Mouse (Mus musculus): ENCODE data around the gene Kirrel3. TPM values are rescaled to one million over a fixed set of nuclear protein-coding genes. Genes with fewer than 3 reads are reported as not detected.

Gene Kirrel3
- polyA plus RNA-seq, 1 experiment from 2014 or later: 1.8 TPM

DNA sequence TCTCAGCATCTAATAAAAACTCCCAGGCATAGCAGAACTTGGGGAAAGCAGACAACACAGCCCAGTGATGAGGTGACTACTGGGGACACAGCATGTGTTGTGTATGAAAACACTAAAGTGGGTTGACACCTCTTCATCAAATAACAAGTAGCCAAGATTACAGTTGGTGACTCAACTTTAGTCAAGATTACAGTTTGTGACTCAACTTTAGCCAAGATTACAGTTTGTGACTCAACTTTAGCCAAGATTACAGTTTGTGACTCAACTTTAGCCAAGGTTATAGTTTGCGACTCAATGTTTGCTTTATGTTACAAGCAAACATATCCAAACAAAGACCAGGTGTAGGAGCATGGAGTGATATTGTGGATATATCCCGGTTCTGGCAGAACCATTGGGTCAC, 7.2 kb upstream of the Kirrel3 start:
- 62% methylated on average over 2 of the region's 2 CpGs for WGBS
- no peak for ATAC-seq (ENCODE audit: borderline replicate concordance, extremely low read depth, low FRiP score, low TSS enrichment)
- no peaks in the 10 kb centered on the region for H3K4me1 ChIP-seq
- peaks cover 3% of the 10 kb centered on the region; the same call in 1 of the 2 replicates for H3K27me3 ChIP-seq
- H3K27ac ChIP-seq: no peak overlapping the region
- no peak overlapping the region for H3K4me3 ChIP-seq
- no peak overlapping the region for H3K4me2 ChIP-seq
- H3K9ac ChIP-seq: no peak overlapping the region
- no peaks in the 10 kb centered on the region for H3K9me3 ChIP-seq
- no peaks in the 10 kb centered on the region for H3K36me3 ChIP-seq

DNA sequence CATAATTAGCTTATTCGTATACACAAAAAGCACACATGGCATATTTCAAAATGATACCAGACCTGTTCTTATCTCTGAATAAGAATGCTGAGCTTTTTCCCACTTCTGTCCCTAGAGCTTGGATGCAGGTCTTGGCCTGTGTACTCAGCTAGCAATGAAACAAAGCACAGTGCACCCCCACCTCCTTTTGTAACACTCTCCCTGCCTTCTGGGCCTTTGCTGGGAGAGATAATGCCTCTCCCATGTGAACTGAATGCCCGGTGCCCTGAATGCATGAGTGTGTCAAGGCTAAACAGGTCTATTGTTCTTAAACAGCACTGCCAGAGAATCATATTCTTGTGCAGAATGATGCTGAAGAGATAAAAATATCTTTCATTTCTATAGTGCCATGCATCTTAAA, 2.5 kb upstream of the Kirrel3 start:
- Histone ChIP-seq H3K27me3 (peaks cover 50% of the 10 kb centered on the region), H3K9me3 (no peaks in the 10 kb centered on the region), H3K9ac (no peak overlapping the region), H3K4me3 (no peak overlapping the region), H3K27ac (no peak overlapping the region), H3K36me3 (no peaks in the 10 kb centered on the region), H3K4me1 (peaks cover 11% of the 10 kb centered on the region; the same call in 1 of the 2 replicates), H3K4me2 (no peak overlapping the region)
- 69% methylated on average over 2 of the region's 2 CpGs for WGBS
- ATAC-seq (ENCODE audit: borderline replicate concordance, extremely low read depth, low FRiP score, low TSS enrichment): no peak

DNA sequence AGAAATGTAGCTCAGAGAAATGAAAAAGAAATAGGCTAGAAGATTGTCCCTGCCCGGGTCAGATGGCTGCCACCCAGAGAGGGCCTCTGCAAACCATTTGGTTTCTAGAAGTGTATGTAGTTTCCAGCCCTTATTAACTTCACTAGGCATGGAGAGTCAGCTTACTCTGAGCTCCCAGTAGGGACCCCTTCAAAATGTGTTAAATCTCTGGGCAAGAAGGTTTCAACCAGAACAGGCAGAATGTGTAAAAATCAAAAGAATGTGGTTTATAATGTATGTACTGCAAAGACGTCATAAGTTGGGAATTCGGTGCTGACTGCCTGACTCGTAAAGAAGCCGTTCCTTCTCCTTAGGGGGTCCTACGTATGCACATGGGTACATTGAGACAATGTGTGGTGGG, 1.0 kb upstream of the Kirrel3 start:
- Histone ChIP-seq H3K36me3 (no peaks in the 10 kb centered on the region), H3K9me3 (no peaks in the 10 kb centered on the region), H3K9ac (no peak overlapping the region), H3K4me2 (no peak overlapping the region), H3K4me1 (peaks cover 16% of the 10 kb centered on the region; the same call in 1 of the 2 replicates), H3K27me3 (peaks cover 64% of the 10 kb centered on the region), H3K27ac (no peak overlapping the region), H3K4me3 (no peak overlapping the region)
- 47% methylated on average over 6 of the region's 6 CpGs for WGBS
- no peak for ATAC-seq (ENCODE audit: borderline replicate concordance, extremely low read depth, low FRiP score, low TSS enrichment)

- H3K9ac ChIP-seq: no peak overlapping the region
- H3K27me3 ChIP-seq: peaks cover 97% of the 10 kb centered on the region
- 1% methylated on average over 9 of the region's 9 CpGs for WGBS
- H3K9me3 ChIP-seq: no peaks in the 10 kb centered on the region
- no peak overlapping the region for H3K27ac ChIP-seq
- H3K4me2 ChIP-seq: peak overlapping the region; percentile 95
- peak overlapping the region; percentile 63 for H3K4me3 ChIP-seq
- ATAC-seq (ENCODE audit: borderline replicate concordance, extremely low read depth, low FRiP score, low TSS enrichment): peak; percentile 17; the same call in 1 of the 2 replicates
- H3K36me3 ChIP-seq: no peaks in the 10 kb centered on the region
- H3K4me1 ChIP-seq: peaks cover 17% of the 10 kb centered on the region; the same call in 1 of the 2 replicates
Observed at GRCm38 (mm10) chr9:34488267-34488666, 2.6 kb downstream of the Kirrel3 start.

GRCm38 (mm10) chr9:34488700-34489315, 3.1 kb downstream of the Kirrel3 start:
- no peaks in the 10 kb centered on the region for H3K36me3 ChIP-seq
- H3K27ac ChIP-seq: no peak overlapping the region
- peak; percentile 40; the same call in 1 of the 2 replicates for ATAC-seq (ENCODE audit: borderline replicate concordance, extremely low read depth, low FRiP score, low TSS enrichment)
- H3K4me2 ChIP-seq: peak overlapping the region; percentile 95
- H3K4me3 ChIP-seq: peak overlapping the region; percentile 63
- peaks cover 17% of the 10 kb centered on the region; the same call in 1 of the 2 replicates for H3K4me1 ChIP-seq
- peaks cover 92% of the 10 kb centered on the region for H3K27me3 ChIP-seq
- no peaks in the 10 kb centered on the region for H3K9me3 ChIP-seq
- under 1% methylated on average over 49 of the region's 53 CpGs for WGBS
- H3K9ac ChIP-seq: peak overlapping the region; percentile 39

DNA sequence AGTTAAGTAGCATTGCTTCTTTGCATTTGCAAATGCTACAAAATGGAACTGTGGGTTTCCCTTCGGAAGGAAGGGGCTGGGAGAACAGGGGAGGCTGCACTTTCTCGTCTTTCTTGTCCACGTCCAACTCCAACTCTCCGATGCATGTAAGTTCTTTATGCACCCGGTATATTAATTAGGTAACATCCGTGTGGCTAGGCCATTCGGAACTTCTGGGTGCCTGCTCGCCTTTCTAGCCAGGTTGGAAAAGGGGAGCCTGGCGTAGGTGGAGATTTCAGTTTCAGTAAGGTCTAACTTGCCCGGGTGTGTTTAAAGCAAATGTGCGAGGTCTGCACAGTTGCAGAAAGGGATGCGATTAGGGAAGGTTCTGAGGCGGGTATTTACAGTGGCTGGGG, 3.6 kb downstream of the Kirrel3 start:
- Histone ChIP-seq H3K4me3 (peak overlapping the region; percentile 63), H3K4me1 (peaks cover 17% of the 10 kb centered on the region; the same call in 1 of the 2 replicates), H3K27me3 (peaks cover 89% of the 10 kb centered on the region), H3K4me2 (peak overlapping the region; percentile 95), H3K27ac (no peak overlapping the region), H3K9ac (peak overlapping the region; percentile 39; the same call in 1 of the 2 replicates), H3K36me3 (no peaks in the 10 kb centered on the region), H3K9me3 (no peaks in the 10 kb centered on the region)
- under 1% methylated on average over 13 of the region's 13 CpGs for WGBS
- no peak for ATAC-seq (ENCODE audit: borderline replicate concordance, extremely low read depth, low FRiP score, low TSS enrichment)

DNA sequence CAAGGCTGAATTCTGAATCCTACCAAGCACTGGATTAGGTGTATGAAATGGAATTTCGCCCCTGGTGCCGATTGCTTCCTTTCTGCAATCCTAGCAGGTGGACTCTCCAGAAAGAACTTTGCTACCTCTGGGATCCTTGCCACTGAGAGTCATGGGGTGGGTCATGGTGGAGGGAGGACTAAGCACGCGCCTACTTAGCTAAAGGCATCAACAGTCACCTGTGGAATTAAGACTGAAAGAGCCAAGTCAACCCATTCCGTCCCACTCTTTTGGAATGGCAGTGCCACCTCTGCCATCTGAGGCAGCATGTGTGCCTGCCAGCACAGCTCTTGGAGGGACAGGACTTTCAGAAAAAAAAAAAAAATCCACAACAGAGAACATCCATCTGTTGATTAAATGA, 4.1 kb downstream of the Kirrel3 start:
- Histone ChIP-seq H3K4me3 (peak overlapping the region; percentile 63), H3K27ac (no peak overlapping the region), H3K27me3 (peaks cover 89% of the 10 kb centered on the region), H3K4me1 (peaks cover 17% of the 10 kb centered on the region; the same call in 1 of the 2 replicates), H3K9me3 (no peaks in the 10 kb centered on the region), H3K4me2 (peak overlapping the region; percentile 95), H3K36me3 (no peaks in the 10 kb centered on the region), H3K9ac (no peak overlapping the region)
- no peak for ATAC-seq (ENCODE audit: borderline replicate concordance, extremely low read depth, low FRiP score, low TSS enrichment)
- 28% methylated on average over 5 of the region's 5 CpGs for WGBS

DNA sequence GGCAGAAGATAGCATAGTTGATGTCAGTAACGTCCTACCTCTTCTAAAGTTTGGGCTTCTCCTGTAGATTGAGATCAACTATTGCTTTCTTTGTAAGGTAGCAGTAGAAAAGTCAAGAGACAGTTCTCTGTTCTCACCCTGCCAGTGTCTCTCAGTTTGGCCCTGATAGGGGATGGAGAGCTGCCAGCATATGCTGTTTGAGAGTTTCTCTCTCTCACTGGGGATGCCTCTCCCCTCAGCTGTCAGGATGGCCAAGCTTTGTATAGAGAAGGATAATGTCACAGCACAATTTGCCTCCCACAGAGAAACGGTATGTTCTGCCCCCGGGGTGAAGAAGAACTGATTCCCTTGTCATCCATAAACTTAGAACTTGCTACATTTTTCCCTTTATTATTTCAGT, 6.4 kb downstream of the Kirrel3 start:
- H3K9me3 ChIP-seq: no peaks in the 10 kb centered on the region
- H3K4me1 ChIP-seq: 0 out of 2 replicates have a peak, but pooled peaks cover 8% of the 10 kb centered on the region
- no peak overlapping the region for H3K9ac ChIP-seq
- peaks cover 81% of the 10 kb centered on the region for H3K27me3 ChIP-seq
- H3K4me2 ChIP-seq: no peak overlapping the region
- no peak overlapping the region for H3K27ac ChIP-seq
- no peak for ATAC-seq (ENCODE audit: borderline replicate concordance, extremely low read depth, low FRiP score, low TSS enrichment)
- no peaks in the 10 kb centered on the region for H3K36me3 ChIP-seq
- no peak overlapping the region for H3K4me3 ChIP-seq
- WGBS: 48% methylated on average over 3 of the region's 3 CpGs

- Histone ChIP-seq H3K9ac (no peak overlapping the region), H3K4me2 (no peak overlapping the region), H3K36me3 (no peaks in the 10 kb centered on the region), H3K4me3 (no peak overlapping the region), H3K27ac (no peak overlapping the region), H3K27me3 (peaks cover 69% of the 10 kb centered on the region), H3K4me1 (0 out of 2 replicates have a peak, but pooled peaks cover 3% of the 10 kb centered on the region), H3K9me3 (no peaks in the 10 kb centered on the region)
- ATAC-seq (ENCODE audit: borderline replicate concordance, extremely low read depth, low FRiP score, low TSS enrichment): no peak
- 43% methylated on average over 2 of the region's 2 CpGs for WGBS
Observed at GRCm38 (mm10) chr9:34493571-34493970, 7.9 kb downstream of the Kirrel3 start.

DNA sequence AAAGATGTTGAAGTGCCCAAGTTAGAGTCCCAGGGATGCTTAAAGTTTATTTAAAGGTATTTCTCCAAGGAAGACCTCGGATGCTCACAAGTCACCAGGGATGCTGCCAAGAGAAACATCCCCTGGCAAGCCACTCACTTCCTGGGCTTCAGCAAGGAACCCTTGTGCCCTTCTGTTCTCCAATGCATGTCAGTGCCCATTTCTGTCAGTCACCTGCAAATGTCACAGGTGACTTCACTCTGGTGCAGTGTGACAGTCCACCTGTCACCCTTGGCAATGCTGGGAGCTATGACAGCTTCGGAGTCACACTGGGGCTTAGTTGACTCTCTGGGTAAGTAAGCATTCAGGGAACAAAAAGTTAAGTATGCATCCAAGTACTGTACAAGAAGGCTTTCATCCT, 12.4 kb downstream of the Kirrel3 start:
- Histone ChIP-seq H3K4me1 (no peaks in the 10 kb centered on the region), H3K27ac (no peak overlapping the region), H3K9me3 (no peaks in the 10 kb centered on the region), H3K4me2 (no peak overlapping the region), H3K36me3 (no peaks in the 10 kb centered on the region), H3K27me3 (peaks cover 25% of the 10 kb centered on the region; the same call in 1 of the 2 replicates), H3K9ac (no peak overlapping the region), H3K4me3 (no peak overlapping the region)
- no peak for ATAC-seq (ENCODE audit: borderline replicate concordance, extremely low read depth, low FRiP score, low TSS enrichment)
- WGBS: 73% methylated on average over 2 of the region's 2 CpGs

DNA sequence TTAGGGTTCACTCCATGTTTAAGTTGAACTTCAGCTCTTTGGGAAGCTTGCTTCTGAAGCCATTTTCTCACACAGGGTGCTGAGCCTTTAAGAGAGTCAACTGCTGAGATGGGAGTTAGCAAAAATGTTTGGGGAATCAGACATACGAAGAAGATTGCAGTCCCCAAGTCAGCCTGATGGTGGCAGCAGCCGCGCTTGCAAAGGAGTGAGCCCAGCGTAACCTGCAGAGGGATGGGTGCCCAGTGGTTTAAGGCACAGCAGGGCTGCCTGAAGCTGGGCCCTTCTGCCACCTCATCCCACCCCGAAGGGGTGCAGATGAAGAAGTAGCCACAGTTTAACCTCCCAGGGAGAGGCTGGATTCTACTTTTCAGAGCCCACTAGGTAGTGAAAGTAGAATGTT, 13.0 kb downstream of the Kirrel3 start:
- ATAC-seq (ENCODE audit: borderline replicate concordance, extremely low read depth, low FRiP score, low TSS enrichment): no peak
- peaks cover 24% of the 10 kb centered on the region; the same call in 1 of the 2 replicates for H3K27me3 ChIP-seq
- WGBS: 3% methylated on average over 5 of the region's 5 CpGs

DNA sequence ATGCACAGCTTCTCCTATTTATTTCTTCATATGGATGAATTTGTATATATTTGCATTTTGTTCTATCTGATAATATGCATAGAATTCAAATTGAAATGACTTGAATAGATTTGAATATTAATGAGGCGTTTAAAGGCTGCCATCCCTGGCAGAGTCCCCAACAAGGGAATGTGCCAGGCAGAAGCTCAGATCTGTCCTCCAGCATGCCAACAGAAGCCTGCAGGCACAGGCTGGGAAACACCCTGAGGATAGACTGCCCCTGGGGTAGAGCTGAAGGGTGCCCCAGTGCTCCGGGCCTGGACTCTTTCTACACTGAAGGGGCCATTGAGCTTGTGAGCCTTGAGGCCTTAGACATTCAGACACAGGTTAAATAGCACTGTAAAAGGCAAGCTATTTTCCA, 21.5 kb downstream of the Kirrel3 start:
- no peak overlapping the region for H3K4me2 ChIP-seq
- H3K4me3 ChIP-seq: no peak overlapping the region
- no peaks in the 10 kb centered on the region for H3K9me3 ChIP-seq
- H3K27me3 ChIP-seq: no peaks in the 10 kb centered on the region
- H3K27ac ChIP-seq: no peak overlapping the region
- WGBS: 84% methylated on average over 2 of the region's 2 CpGs
- no peaks in the 10 kb centered on the region for H3K36me3 ChIP-seq
- no peaks in the 10 kb centered on the region for H3K4me1 ChIP-seq
- H3K9ac ChIP-seq: no peak overlapping the region
- ATAC-seq (ENCODE audit: borderline replicate concordance, extremely low read depth, low FRiP score, low TSS enrichment): no peak

More for the DNA sequence above, 13.0 kb downstream of the Kirrel3 start:
- Histone ChIP-seq H3K4me2 (no peak overlapping the region), H3K9ac (no peak overlapping the region), H3K27ac (no peak overlapping the region), H3K4me1 (no peaks in the 10 kb centered on the region), H3K36me3 (no peaks in the 10 kb centered on the region), H3K4me3 (no peak overlapping the region), H3K9me3 (no peaks in the 10 kb centered on the region)

All from lung, embryonic 15.5 days (tissue).